Comparison of ENCODE assay signal across 9 mouse cellular contexts in the genomic region with DNA sequence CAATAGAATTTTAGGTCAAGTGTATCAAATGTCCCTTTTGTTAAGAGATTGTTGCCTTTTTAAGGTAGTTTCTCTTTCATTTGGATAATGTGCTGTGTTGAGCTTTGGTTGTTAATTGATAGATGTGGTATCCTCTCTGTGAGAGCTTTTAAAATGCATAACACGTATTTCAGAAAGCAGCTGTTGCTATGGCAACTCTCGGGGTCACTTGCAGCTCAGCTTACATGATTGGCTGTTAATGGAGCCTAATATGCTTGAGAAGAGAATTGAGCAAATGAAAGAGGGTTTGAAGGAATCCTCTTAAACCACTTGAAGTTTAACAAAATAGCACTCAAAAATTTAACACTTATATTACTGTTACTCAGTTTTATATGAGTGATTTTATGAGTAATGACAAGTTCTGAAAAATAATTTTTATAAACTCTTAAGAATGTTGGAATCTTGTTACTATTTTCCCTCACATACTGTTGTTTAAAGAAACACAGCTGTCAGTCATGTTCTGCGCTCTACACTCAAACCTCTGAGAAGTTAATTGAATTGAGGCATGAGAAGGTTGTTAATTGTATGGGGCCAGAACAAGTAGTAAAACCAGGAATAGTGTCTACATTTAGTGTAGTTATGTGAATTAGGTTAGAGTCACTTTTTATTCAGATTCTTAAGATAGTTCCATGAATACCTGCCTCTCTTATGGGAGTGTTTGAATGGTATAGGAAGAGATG.
DNase-seq lines count a peak whose midpoint lies in the region; ATAC-seq and TF ChIP-seq lines count a peak whose summit lies in the region.
"Had no signal": no experiment of that assay in that cellular context is flagged by ENCODE, and none has a peak within 500 bp of the region (broad histone marks: within the 10 kb centered on the region; RNA-seq: fewer than 3 reads in every experiment).

No protein-coding gene starts in this region.

- TF ChIP-seq CTCF in stomach, postnatal 0 days (IDR thresholded peaks at IDR 0.05; ENCODE audit: low read depth): no peak

- no peak for TF ChIP-seq EP300 in stomach, postnatal 0 days (optimal IDR thresholded peaks at IDR 0.05)

- peaks cover 16% of the 10 kb centered on the region for H3K4me1 ChIP-seq in forebrain, embryonic 12.5 days
- peaks cover 19% of the 10 kb centered on the region for H3K4me1 ChIP-seq in midbrain, embryonic 13.5 days (replicated peaks)
- no peaks in the 10 kb centered on the region for H3K4me1 ChIP-seq in stomach, postnatal 0 days (replicated peaks; ENCODE audit: control insufficient read depth, insufficient read depth)
- H3K4me1 ChIP-seq: limb, embryonic 15.5 days had no signal

- no peak for DNase-seq in frontal cortex, postnatal 25 days (ENCODE audit: low spot score in 2 of 2)
- DNase-seq in layer of hippocampus, adult 9-11 months: peak; percentile 81
- no peak for DNase-seq in stomach, postnatal 0 days (ENCODE audit: low spot score)

- 3% methylated on average over 3 of the region's 3 CpGs for WGBS in forebrain, embryonic 12.5 days
- WGBS in midbrain, embryonic 13.5 days: 6% methylated on average over 3 of the region's 3 CpGs
- 46% methylated on average over 3 of the region's 3 CpGs for WGBS in stomach, postnatal 0 days

- peak overlapping the region; percentile 74 for H3K27ac ChIP-seq in forebrain, embryonic 12.5 days
- H3K27ac ChIP-seq in midbrain, embryonic 13.5 days: peak overlapping the region; percentile 70
- no peak overlapping the region for H3K27ac ChIP-seq in stomach, postnatal 0 days (replicated peaks)
- H3K27ac ChIP-seq: limb, embryonic 15.5 days had no signal

- ATAC-seq in frontal cortex, adult (ENCODE audit: low TSS enrichment): peak; percentile 59; the same call in 1 of the 2 replicates
- peak; percentile 95 for ATAC-seq in forebrain, embryonic 12.5 days (ENCODE audit: low FRiP score)
- ATAC-seq in midbrain, embryonic 13.5 days: peak; percentile 87
- no peak for ATAC-seq in megakaryocyte progenitor cell, adult 5-6 weeks (replicated peaks; ENCODE audit: poor library complexity)
- no peak for ATAC-seq in stomach, postnatal 0 days (ENCODE audit: low FRiP score, low TSS enrichment)
- ATAC-seq in granulocyte monocyte progenitor cell, adult 5-6 weeks (replicated peaks; ENCODE audit: poor library complexity, severe bottlenecking): no peak

- H3K9ac ChIP-seq in forebrain, embryonic 12.5 days: no peak overlapping the region
- no peak overlapping the region for H3K9ac ChIP-seq in midbrain, embryonic 13.5 days (replicated peaks)
- no peak overlapping the region for H3K9ac ChIP-seq in stomach, postnatal 0 days (ENCODE audit: low read length)
- H3K9ac ChIP-seq: limb, embryonic 15.5 days had no signal

- H3K4me3 ChIP-seq in forebrain, embryonic 12.5 days (replicated peaks): no peak overlapping the region
- no peak overlapping the region for H3K4me3 ChIP-seq in midbrain, embryonic 13.5 days (replicated peaks)
- no peak overlapping the region for H3K4me3 ChIP-seq in stomach, postnatal 0 days (ENCODE audit: low read depth, low read length)
- H3K4me3 ChIP-seq: limb, embryonic 15.5 days had no signal

- peak overlapping the region; percentile 32 for H3K4me2 ChIP-seq in forebrain, embryonic 12.5 days
- H3K4me2 ChIP-seq in midbrain, embryonic 13.5 days (replicated peaks): 0 out of 2 replicates have a peak overlapping the region, but pooled peaks have one; percentile 15
- no peak overlapping the region for H3K4me2 ChIP-seq in stomach, postnatal 0 days (replicated peaks; ENCODE audit: low read depth)
- H3K4me2 ChIP-seq: limb, embryonic 15.5 days had no signal

- no peaks in the 10 kb centered on the region for H3K27me3 ChIP-seq in forebrain, embryonic 12.5 days
- no peaks in the 10 kb centered on the region for H3K27me3 ChIP-seq in midbrain, embryonic 13.5 days
- H3K27me3 ChIP-seq in stomach, postnatal 0 days (ENCODE audit: control insufficient read depth, insufficient read depth, low read length): no peaks in the 10 kb centered on the region
- H3K27me3 ChIP-seq: limb, embryonic 15.5 days had no signal

- no peaks in the 10 kb centered on the region for H3K36me3 ChIP-seq in forebrain, embryonic 12.5 days (replicated peaks)
- H3K36me3 ChIP-seq in midbrain, embryonic 13.5 days: no peaks in the 10 kb centered on the region
- no peaks in the 10 kb centered on the region for H3K36me3 ChIP-seq in stomach, postnatal 0 days (ENCODE audit: control insufficient read depth, insufficient read depth, low read length)
- H3K36me3 ChIP-seq: limb, embryonic 15.5 days had no signal

- no peaks in the 10 kb centered on the region for H3K9me3 ChIP-seq in forebrain, embryonic 12.5 days
- H3K9me3 ChIP-seq in midbrain, embryonic 13.5 days: no peaks in the 10 kb centered on the region
- no peaks in the 10 kb centered on the region for H3K9me3 ChIP-seq in stomach, postnatal 0 days (ENCODE audit: control insufficient read depth, low read length)
- H3K9me3 ChIP-seq: limb, embryonic 15.5 days had no signal

Comparison
In these comparisons a context has a peak if more than half of its experiments do, and no peak if none do; other contexts are left out.
1. ATAC-seq: peak in frontal cortex, adult (single experiment), forebrain, embryonic 12.5 days (single experiment) and midbrain, embryonic 13.5 days (single experiment); none in megakaryocyte progenitor cell, adult 5-6 weeks (single experiment), stomach, postnatal 0 days (single experiment) and granulocyte monocyte progenitor cell, adult 5-6 weeks (single experiment).